Mouse (Mus musculus) midbrain, postnatal 0 days (tissue): ENCODE measurements at regions not wholly inside any gene's neighbourhood (a gene's known extent, or its start where the extent isn't known, plus 50 kb on each side); places are given as distances from the start of the nearest gene placed in this dataset.

Experiments used
- ATAC-seq: fragments of 200-750 bp; cut with Nextera tagmentation; 2 replicates; pipeline ENCODE4 v1.8.0; 2017; ENCODE audit warnings: moderate number of reproducible peaks, mild to moderate bottlenecking, moderate TSS enrichment, moderate library complexity; ENCODE audit not compliant: low FRiP score
- DNase-seq: peaks from one replicate; pipeline ENCODE4 v3.0.0-alpha.2; 2015; ENCODE audit warnings: low spot score
- H3K27ac ChIP-seq: fragments of 300-500 bp; sonication (generic); 2 replicates; pipeline ENCODE4 v1.5.1; 2014; ENCODE audit warnings: low read depth, mild to moderate bottlenecking, low read length, mixed read lengths
- H3K27me3 ChIP-seq: fragments of 300-500 bp; sonication (generic); 2 replicates; pipeline ENCODE4 v1.6.1; 2014; ENCODE audit warnings: low read length, control low read depth, mixed read lengths; ENCODE audit not compliant: insufficient read depth
- H3K36me3 ChIP-seq: fragments of 300-500 bp; sonication (generic); 2 replicates; pipeline ENCODE4 v1.6.1; 2014; ENCODE audit warnings: low read length, control low read depth, mixed read lengths; ENCODE audit not compliant: insufficient read depth
- H3K4me1 ChIP-seq: fragments of 300-500 bp; sonication (generic); 2 replicates; pipeline ENCODE4 v1.6.1; 2014; ENCODE audit warnings: mild to moderate bottlenecking, control low read depth, antibody characterized with exemption, low read length, mixed read lengths; ENCODE audit not compliant: insufficient read depth
- H3K4me2 ChIP-seq: fragments of 300-500 bp; sonication (generic); 2 replicates; pipeline ENCODE4 v1.6.1; 2014; ENCODE audit warnings: low read depth, mild to moderate bottlenecking, low read length, mixed read lengths; ENCODE audit not compliant: poor library complexity, severe bottlenecking
- H3K4me3 ChIP-seq: fragments of 300-500 bp; sonication (generic); 2 replicates; pipeline ENCODE4 v1.5.1; 2014; ENCODE audit warnings: low read depth, mild to moderate bottlenecking, low read length, moderate library complexity
- H3K9ac ChIP-seq: fragments of 300-500 bp; sonication (generic); replicated peaks from 2 replicates; pipeline ENCODE4 v1.6.1; 2014; ENCODE audit warnings: mild to moderate bottlenecking, low read length, moderate library complexity, mixed read lengths; ENCODE audit not compliant: poor library complexity, severe bottlenecking
- H3K9me3 ChIP-seq: fragments of 300-500 bp; sonication (generic); 2 replicates; pipeline ENCODE4 v1.6.1; 2016; ENCODE audit warnings: low read length, control low read depth
- CTCF ChIP-seq: IDR thresholded peaks from 2 replicates; pipeline ENCODE4 v1.5.1; 2016; ENCODE audit warnings: antibody characterized with exemption, mild to moderate bottlenecking
- WGBS: fragments of 180-500 bp; shearing (Covaris S2); extraction: QIAGEN DNeasy Blood & Tissue Kit; methylation state at CpG from one replicate; pipeline ENCODE4 v1.1.7; 2014; 5-methylcytosine and 5-hydroxymethylcytosine counted together

- Histone ChIP-seq H3K4me3 (no peak overlapping the region), H3K9ac (no peak overlapping the region), H3K9me3 (no peaks in the 10 kb centered on the region), H3K4me1 (no peaks in the 10 kb centered on the region), H3K27ac (no peak overlapping the region), H3K36me3 (no peaks in the 10 kb centered on the region), H3K27me3 (no peaks in the 10 kb centered on the region), H3K4me2 (no peak overlapping the region)
- ATAC-seq (no peak), DNase-seq (no peak)
- no peak for TF ChIP-seq CTCF
- WGBS, result 88% methylated on average over 3 of the region's 3 CpGs
Measured at GRCm38 (mm10) chr5:61613232-61613631, 195.4 kb upstream of the G6pd2 start.

- Histone ChIP-seq H3K27ac (no peak overlapping the region), H3K9me3 (no peaks in the 10 kb centered on the region), H3K27me3 (no peaks in the 10 kb centered on the region), H3K4me1 (no peaks in the 10 kb centered on the region), H3K4me2 (no peak overlapping the region), H3K36me3 (no peaks in the 10 kb centered on the region), H3K9ac (no peak overlapping the region), H3K4me3 (no peak overlapping the region)
- peak; percentile 5 for DNase-seq
- ATAC-seq, result no peak
- WGBS, result 92% methylated on average over 1 of the region's 1 CpGs
- TF ChIP-seq CTCF, result no peak
Measured at GRCm38 (mm10) chr5:61630398-61630797, 178.2 kb upstream of the G6pd2 start.

GRCm38 (mm10) chr5:61646711-61647110 lies 161.9 kb upstream of the G6pd2 start:
- WGBS, result 68% methylated on average over 1 of the region's 1 CpGs
- H3K27me3 ChIP-seq, result no peaks in the 10 kb centered on the region

More at GRCm38 (mm10) chr5:61646711-61647110, 161.9 kb upstream of the G6pd2 start:
- Histone ChIP-seq H3K9ac (no peak overlapping the region), H3K4me1 (no peaks in the 10 kb centered on the region), H3K36me3 (no peaks in the 10 kb centered on the region), H3K9me3 (no peaks in the 10 kb centered on the region), H3K27ac (no peak overlapping the region), H3K4me2 (no peak overlapping the region), H3K4me3 (no peak overlapping the region)
- peak; percentile 15 for DNase-seq
- TF ChIP-seq CTCF, result no peak
- no peak for ATAC-seq
